Mouse (Mus musculus): Measurements from ENCODE around the gene Osgin1. TPM values are rescaled to one million over a fixed set of nuclear protein-coding genes. Genes with fewer than 3 reads are reported as not detected.

Osgin1 gene
- total RNA-seq, 2 experiments from 2014 or later: 0.40 TPM; not detected in 1

- H3K27ac ChIP-seq: no peak overlapping the region
- H3K4me3 ChIP-seq: no peak overlapping the region
- DNase-seq (ENCODE audit: extremely low spot score in 1 of 2, low spot score in 2 of 2): no peak
- intact Hi-C loops (cut with DNase I): no loop called here
- TF ChIP-seq CTCF (IDR thresholded peaks at IDR 0.05): no peak
These were observed 53.2 kb downstream of the Osgin1 start for GRCm38 (mm10) chr8:119487093-119487492.

Other genes starting within 250 kb of the Osgin1 start
- gene Hsbp1, start 89.6 kb upstream of the Osgin1 start, total RNA-seq (2021): 100 to 1,000 TPM; 314 to 321 TPM
- gene Mlycd, start 39.2 kb upstream of the Osgin1 start, total RNA-seq (2021): 10 to 100 TPM; 26.1 to 28.7 TPM
- 10 to 100 TPM; 63.3 to 80.9 TPM for gene Necab2, start 12.6 kb downstream of the Osgin1 start, total RNA-seq (2021)
- under 1 TPM; 0.30 to 0.48 TPM for gene Slc38a8, start 67.6 kb downstream of the Osgin1 start, total RNA-seq (2021)
- 10 to 100 TPM; 61.0 to 64.3 TPM for gene Mbtps1, start 124.6 kb downstream of the Osgin1 start, total RNA-seq (2021)
- 10 to 100 TPM; 42.3 to 43.1 TPM for gene Hsdl1, start 141.1 kb downstream of the Osgin1 start, total RNA-seq (2021)
- gene Dnaaf1, start 141.1 kb downstream of the Osgin1 start, total RNA-seq (2021): under 1 TPM; 0.27 to 0.35 TPM
- gene Taf1c, start 171.1 kb downstream of the Osgin1 start, total RNA-seq (2021): 10 to 100 TPM; 10.7 to 12.1 TPM
- under 1 TPM; 0.18 to 0.54 TPM for gene Adad2, start 178.6 kb downstream of the Osgin1 start, total RNA-seq (2021)
- 1 to 10 TPM; 3.4 TPM for gene Kcng4, start 201.6 kb downstream of the Osgin1 start, total RNA-seq (2021)
- 10 to 100 TPM in 1 of 2 experiments, 1 to 10 TPM in 1; 9.7 to 10.6 TPM for gene Wfdc1, start 232.2 kb downstream of the Osgin1 start, total RNA-seq (2021)

Data from left cerebral cortex, adult 2 months (tissue).